Mouse (Mus musculus) ovary, postnatal 36 days (tissue): ENCODE results near the gene Sirt7.

Experiments
- DNase-seq: peaks from one replicate; pipeline ENCODE4 v3.0.0; 2022; ENCODE audit warnings: low spot score, mixed read lengths

The Sirt7 gene

DNA sequence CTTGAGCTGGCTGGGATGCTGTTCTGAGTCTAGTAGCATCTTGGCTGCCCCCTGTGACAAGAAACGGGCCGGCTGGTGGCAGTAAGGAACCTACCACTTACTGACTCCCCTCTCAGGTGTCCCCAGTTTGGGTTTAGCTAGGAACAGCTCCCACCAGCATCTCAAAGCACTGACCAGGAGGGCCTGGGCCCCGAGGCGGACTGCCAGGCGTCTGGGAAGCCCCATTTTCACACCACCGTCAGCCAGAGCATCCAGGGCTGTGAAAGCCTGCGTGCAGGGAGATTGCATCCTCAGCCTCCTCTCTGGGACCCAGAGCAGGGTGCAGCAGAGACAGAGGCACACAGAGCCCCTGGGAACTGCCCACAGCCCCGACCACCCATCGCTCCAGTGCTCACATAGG lies 16.2 kb upstream of the Sirt7 start:
- no peak for DNase-seq

DNA sequence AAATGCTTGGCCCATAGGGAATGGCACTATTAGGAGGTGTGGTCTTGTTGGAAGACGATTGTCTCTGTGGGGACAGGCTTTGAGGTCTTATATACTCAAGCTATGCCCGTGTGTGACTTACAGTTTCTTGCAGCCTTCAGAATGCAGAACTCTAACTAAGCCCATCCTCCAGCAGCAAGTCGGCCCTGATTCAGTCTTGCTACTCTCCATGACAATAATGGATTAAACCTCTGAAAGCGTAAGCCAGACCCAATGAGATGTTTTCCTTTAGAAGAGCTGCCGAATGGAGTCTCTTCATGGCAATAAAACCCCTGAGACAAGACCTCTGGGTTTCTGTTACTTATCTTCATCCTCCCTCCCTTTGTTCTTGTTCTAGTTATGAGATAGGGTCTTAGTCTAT lies 9.8 kb upstream of the Sirt7 start:
- no peak for DNase-seq

DNA sequence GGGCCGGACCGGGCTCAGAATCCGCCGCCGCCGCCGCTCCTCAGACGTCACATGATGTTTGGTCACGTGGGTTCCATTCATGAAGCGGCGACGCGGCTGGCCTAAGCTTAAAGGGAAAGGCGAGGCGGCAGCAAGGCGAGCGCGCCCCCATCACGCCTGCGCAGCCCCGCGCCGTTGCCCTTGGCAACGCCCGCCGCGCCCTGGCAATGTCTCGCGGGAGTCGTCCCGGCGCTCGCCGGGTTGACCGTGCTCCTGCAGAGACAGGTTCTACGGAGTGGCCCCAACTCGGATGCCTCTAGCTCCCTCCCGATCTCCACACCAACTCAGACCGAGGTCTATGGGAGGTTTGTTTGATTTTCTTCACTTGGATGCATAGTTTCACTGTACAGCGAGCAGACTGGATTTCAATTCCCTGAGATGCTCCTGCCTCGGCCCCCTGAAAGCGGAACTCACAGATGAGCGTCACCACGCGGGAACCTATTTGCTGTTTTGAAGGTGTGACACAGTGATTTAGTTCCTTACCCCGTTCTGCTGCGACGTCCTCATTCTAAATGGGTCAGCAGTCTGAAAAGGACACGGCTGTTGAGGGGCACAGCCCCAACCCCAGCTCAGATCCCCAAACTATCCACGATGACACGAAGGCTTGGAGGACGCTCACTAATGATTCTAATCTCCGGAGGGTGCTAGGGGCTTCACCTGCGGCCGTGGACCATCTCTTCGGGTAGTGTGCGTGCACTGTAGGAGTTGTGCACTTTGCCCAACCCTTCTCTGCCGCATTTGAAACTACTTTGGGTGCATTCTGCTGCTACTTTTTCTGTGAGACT lies 8.7 kb upstream of the Sirt7 start, which contains the start of gene Mafg:
TSS of gene Mafg (minus strand) at position 81 of the 824 bp plus-strand sequence.
- DNase-seq = peak; percentile 94

DNA sequence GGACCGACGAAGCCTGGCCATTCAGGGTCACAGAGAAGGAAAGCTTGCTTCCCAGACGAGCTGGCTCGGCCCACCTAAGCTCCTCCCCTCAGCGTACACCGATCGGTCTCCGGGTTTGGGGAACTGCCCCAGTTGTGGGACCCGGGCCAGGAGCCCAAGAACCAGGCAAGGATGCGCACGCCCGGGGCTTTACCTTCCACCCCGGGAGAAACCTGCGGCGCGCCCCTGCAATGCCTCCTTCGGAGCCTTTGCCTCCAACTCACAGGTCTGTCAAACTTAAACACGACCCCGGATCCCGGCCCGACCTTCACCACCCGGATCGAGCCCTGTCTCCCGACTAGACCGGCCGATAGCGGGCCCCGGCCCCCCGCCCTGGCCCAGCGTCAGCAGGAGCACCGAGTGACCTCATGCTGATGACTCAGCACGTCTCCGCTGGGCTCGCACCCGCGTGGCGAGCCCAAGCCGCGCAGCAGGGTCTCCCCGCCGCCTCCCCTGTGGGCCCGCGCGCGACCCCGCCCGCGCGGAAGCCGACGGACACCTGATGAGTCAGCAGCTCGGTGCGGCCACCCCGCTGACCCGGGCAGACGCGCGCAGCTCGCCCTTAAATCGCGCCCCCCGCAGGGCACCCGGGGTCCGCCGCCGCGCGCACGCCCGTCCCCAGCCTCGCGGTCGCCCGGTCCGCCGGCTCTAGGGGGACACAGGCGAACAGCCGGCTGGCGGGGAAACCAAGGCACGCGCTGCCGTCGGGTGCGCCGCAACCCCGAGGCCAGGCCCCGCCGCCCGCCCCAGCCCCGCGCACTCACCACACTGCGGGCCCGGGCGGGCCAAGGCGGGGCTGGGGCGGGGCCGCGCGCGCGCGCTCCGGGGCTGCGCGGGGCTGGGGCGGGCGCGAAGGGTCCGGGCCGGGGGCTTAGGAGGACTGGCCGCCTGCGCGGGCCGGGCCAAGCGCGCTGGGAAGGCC lies 7.8 kb upstream of the Sirt7 start:
- DNase-seq = peak; percentile 78

DNA sequence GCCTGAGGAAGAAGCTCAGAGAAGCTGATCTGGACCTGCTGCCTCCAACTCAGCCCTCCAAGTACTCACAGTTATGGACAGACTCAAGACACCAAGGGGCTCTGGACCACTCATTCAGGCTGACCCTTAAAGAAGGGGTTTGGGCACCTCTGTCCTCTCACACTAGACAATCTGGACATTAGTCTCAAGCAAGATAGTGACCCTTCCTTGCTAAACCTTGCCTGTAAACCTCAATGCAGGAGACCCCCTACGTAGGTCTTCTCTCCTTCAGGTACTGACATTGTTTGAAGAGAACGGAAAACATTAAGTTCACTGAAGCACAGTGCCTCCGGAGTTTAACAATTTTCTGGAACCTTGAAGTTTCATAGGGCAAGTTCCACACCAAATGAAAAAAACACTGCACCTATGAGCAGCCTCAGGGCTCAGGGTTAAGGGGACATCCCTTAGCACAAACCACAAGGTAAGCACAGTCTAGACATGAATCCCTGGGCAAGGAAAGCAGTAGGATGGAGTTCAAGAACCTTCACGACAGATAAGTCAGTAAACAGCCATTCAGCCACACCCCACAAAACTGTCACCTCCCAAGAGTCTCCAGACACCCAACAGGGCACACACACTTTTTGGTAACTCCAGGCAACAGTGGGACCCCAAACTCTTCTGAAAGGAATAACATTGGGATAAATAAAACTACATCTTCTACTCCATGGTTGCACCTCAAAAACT lies 6.8 kb upstream of the Sirt7 start:
- no peak for DNase-seq

DNA sequence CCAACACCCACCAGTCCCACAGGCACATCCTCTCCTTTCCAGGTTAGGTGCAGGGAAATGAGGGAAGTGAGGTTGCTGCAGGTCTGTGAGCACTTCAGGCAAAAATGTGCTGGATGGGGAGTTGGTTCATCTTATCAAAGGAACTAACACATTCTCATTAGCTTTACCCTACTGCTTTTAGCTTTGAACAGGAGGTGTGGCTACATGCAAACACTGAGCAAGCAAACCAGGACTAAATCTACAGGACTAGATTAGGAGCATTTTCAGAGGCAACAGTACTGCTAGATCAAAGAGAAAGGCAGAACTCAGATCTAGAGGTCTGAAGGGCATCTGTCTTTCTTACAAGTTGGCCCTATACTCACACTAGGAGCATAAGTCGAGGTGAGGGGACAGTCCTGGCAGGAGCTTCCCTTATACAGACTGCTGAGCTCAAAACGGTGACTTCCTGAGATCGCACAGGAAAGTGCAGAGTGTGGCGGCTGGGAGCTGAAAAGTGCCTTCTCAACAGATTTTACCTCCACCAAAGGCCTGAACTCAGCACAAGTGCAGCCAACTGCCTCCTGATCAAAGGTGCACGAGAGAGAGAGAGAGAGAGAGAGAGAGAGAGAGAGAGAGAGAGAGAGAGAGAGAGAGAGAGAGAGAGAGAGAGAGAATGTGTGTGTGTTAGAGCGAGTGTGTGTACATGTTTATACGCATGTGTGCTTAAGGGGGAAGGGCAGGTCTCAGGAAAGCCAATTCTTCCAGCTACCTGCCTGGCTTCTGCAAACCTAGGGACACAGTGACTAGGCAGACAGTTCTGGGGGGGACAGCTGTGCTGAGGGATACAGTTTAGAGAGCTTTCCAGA lies 6.1 kb upstream of the Sirt7 start:
- DNase-seq = no peak

DNA sequence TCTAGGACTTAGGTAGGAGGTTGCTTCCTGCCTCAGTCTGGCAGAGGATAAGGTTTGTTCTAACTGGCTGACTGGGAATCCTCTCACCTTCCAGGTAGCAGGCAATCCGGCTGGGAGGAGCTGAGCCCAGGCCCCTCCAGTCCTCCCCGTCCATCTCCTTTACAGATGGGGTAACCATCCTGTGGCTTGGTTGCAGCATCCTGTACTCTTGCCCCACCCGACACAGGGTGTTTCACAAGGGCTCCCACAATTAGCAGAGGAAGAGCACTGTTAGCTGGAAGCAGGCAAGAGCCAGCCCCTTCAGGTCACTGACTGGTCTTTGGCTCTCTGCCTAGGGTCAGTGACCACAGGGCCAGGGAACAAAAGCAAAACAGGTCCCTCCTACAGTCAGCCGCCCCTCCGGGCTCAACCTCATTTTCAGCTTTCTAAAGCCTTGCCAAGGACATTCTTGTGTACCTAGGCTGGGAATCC lies 5.4 kb upstream of the Sirt7 start:
- no peak for DNase-seq

DNA sequence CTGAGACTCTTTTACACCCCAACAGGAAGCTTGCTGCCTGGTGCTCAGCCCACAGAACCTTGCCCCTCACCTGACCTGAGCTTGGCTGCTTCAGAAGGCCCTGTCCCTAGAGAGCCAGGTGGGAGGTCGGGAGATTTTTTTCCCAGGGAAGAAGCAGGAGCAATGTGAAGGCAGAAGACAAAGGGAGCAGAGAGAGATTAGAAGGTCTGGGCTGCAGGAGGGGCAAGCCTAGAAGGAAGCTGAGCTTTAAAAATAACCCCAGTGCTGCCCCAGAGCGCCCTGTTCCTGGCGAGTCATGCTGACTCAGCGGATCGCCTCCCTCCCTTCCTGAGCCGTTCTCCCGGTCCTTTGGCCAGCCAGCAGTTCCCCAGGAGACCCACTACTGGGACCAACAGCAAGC lies 4.9 kb upstream of the Sirt7 start:
- no peak for DNase-seq

DNA sequence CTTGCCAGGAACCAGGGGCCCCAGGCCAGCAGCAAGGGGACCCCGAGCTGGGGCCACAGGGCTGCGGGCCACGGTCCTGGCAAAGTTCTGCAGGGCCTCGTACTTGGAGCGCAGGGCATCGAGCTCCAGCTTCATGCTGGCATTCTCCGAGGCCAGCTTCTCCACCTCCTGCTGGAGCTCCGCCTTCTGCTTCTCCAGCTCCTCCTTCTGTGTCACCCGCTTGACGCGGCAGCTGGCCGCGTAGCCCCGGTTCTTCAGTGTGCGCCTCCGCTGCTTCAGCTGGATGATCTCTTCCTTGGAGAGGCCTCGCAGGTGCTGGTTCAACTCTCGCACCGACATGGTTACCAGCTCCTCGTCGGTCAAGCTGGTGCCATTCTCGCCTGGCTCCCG lies 4.3 kb upstream of the Sirt7 start:
- DNase-seq = no peak

DNA sequence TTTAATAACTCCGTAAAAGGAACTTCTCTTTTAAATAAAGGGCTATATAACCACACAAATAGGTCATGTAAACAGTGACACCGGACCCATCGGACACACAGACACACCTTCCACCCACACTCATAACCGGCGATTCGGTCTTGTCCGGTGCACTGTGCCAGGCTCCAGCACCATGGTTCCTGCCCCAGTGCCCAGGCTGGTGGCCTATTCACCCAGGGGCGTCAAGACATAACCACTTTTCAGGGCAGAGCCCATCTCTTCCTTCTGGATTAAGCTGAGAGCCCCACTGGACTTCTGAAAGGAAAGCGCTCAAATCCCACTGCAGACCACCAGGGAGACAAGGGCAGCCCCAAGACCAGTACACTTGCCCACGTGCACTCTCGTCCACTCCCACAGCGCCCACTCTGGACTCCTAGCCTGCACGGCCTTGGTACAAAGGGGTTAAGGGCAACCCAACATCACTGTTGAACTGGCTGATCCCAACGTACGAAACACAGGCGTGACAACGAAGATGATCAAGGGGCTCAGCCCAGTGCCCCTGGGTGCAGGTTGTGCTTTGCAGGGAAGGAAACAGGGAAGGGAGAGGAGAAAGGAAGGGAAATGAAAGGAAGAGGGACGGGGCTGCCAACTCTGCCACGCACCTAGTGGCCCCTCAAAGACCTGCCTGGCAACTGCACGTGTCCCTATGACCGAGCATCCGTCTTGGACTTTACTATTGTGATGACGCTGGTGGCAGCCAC lies 3.7 kb upstream of the Sirt7 start:
- no peak for DNase-seq

DNA sequence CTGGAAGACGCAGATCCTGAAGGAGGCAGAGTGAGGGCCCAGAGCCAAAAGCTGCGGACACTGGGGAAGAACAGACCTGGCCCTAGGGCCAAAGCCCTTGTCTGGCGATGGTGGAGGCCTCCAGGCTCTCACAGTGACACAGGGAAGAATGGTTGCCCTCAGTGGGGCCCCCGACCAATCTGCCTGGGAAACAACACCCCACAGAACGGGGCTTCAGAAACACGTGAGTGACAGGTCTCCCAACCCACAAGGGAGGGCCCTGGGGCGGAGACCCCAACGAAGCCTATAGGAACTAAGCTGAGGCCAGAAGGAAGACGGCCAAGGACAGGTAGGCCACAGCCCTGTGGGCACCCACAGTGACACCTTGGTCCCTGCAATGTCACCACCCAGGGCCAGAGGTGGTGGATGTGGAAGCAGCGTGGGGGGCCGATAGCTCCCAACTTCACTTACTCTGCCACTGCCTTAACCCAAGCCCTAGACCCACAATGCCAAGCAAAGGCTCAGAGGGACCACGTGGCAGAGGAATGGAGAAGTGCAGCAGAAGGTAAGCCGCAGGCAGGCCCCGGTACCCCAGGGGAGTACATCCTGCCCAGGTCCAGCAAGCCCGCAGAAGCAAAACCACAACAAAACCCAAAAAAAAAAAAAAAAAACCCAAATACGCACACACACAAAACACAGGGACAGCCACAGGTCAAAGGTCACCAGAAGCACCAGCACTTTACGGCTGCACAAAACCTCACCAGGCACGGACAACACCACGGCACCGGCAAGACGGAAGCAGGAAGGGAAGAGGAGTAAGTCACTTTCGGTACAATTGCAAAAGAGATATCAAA lies 2.6 kb upstream of the Sirt7 start:
- no peak for DNase-seq

DNA sequence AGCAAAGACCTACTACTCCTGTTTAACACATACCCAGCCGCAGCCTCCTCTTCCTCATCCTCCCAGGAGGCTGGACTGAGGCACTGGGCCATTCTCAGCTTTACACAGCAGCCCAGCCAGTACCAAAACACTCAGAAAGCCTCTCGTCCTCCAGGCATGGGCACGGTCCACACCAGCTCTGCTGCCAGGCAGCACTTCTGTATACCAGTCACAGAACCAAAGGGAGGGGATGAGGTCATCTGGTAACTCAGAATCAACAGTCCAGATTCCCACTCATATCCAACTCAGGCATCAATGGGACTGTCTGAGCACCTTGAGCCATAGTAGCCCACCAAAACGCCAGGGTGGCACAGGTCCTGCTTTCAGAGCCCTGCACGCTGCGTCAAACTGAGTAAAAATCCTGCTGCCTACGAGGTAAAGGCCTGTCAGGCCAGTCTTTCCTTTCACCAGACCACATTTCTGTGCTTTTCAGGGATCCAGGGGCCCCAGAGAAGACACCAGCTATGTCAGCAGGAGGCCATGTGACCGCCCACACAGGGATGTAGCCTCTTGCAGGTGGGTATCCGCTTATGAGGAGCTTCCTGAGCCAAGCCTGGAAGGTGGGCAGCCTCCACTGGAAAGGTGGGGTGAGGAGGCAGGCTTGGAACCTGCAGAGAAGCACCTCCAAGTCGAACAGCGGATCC lies 1.9 kb upstream of the Sirt7 start:
- DNase-seq = no peak

DNA sequence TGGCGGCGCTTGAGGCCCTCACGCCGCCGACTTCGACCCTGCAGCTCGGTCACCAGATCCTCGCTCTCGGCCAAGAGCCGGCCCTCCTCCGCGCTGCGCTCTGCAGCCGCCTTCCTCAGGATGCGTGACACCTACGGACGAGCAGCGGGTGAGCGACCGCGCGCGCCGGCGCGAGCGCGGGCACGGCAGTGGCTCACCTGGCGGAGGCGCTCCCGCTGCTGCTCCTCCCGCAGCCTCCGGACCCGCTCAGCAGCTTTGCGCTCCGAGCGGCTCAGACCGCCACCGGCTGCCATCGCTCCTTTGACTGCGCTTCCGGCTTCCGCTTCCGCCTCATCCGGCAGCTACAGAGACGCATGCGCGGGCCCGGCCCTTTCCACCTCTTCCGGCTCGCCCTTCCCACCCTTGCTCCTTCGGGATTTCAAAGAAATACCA lies 344 bp downstream of the Sirt7 start:
- DNase-seq = peak; percentile 86

DNA sequence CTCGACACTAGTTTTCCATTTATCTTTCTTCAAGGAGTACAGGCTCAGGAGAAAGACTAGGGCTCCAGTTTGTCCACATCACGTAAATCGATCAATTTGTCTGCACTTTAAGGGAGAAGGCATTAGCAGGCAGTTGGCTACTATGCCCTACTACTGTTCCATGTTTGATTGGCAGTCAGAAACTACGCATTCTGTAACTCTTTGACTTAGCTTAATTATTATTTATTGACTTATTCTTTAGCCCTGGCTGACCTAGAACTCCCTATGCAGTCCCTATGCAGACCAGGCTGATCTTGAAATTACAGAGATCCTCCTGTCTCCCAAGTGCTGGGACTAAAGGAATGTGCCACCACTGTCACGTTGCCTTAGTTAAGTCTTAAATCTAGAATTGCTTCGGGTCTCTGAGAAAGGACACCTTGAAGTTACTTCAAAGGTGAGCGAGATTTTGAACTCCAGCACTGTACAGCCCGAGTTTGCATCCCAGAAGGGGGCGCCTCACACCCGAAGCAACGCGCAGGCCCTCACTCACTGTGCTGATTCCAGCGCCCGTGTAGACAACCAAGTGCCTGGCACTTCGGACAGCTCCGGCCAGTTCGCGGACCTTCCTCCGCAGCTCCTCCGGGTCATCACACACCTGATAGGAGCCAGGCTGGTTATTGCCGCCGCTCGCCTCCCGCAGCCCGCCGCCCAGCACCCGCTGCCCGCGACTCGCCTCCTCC lies 920 bp downstream of the Sirt7 start:
- DNase-seq = peak; percentile 67

DNA sequence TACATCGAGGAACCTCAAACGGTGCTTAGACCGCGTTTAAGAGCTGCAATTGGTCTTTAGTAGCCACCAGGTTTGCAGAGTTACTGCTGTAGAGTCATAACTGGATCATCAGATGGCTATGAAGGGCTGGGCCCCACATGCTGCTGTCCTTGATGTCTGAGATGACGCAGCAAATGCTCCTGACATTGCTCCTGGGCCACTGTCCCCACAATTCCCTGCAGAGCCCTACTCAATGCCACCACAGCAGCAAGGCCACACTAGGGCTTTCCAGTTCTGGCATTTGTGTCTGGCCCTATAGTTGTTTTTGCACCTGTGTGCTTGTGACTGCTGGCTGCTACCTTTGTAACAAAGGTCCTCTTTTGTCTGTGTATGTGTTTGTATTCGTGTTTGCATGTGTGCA lies 2.2 kb downstream of the Sirt7 start:
- DNase-seq = no peak

DNA sequence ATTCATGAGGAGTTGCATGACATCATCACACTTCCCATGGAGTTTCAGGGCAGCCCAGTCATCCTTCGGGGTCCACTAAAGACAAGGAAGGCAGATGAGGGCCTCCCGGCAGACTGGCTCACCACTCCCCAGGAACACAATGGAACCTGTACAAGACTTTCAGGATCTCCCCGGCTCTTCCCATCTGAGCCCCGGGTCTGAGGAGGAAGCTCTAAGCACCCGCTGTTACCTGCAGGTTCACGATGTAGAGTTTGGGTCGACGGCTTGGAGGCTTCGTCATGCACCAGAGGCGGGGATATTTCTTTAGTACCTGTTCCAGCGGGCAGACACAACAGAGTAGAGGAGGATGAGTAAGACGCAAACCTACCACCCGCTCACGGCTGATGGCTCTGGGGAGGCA lies 4.8 kb downstream of the Sirt7 start:
- DNase-seq = no peak

DNA sequence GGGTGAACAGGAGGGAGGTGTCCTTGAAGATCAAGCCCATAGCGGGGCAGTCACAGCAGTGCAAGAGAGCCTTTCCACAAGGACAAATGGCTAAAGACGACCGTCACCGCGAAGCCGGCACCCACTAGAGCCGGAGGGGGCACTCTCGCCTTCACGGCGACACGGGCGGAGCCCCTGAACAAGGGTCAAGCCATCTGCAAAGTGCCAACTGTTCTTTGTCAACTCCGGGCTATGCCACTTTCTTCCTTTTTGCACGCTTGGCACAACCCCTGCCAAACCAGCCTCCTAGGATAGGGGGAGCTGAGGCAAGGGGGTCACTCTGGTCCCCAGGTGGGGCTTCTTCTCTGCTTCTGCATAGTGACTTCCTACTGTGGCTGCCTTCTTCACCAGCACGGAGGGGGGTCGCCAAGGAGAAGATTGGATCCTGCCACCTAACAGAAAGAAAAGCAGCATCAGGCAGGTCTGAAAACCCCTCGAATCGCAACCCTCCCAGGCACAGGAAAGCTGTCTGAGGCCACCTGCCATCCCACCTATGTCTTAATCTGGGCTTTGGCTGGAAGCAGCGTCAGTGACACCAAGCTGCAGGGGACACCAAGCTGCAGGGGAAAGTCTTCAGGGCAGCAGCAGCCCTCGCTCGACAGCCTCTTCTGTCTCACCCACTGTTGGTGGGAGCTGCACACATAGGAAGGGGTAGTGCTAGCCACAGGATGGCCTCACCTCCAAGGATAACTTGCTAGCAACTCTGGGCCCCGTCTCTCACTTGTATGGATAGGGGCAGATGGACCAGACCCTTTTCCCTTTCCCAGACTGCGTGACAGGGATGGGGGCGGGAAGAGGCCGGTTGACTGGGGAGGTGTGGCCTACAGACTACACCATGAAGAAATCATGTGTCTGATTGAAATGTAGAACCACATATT lies 6.2 kb downstream of the Sirt7 start:
- no peak for DNase-seq
